Mouse (Mus musculus): Measurements from ENCODE around the gene Dlgap1. TPM values are rescaled to one million over a fixed set of nuclear protein-coding genes. Genes with fewer than 3 reads are reported as not detected.
"Not testable (repeated sequence)": the region's sequence is repeated elsewhere in the genome, so short reads cannot be mapped to it uniquely, and the experiment has no call there.

Dlgap1 gene
- total RNA-seq, 2 experiments from 2014 or later: 0.33 to 0.78 TPM

DNA sequence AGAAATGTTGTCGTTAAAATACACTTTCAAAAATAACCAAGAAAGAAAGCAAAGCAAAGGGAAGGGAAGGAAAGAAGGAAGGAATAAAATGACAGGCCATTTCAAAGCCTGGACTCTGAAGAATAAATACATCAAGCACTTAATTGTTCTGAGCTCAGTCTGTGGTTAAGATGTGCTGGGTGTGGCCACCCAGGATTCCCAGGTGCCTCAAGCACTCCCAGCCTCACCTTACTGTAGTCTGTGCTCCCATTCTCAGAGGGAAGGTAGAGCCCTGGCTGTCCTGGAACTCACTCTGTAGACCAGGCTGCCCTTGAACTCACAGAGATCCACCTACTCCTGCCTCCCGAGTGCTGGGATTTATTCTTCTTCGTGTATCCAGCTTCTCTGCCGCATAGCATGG lies 821.9 kb downstream of the Dlgap1 start:
- no peak for DNase-seq
- intact Hi-C loops (cut with DNase I): no loop called here

DNA sequence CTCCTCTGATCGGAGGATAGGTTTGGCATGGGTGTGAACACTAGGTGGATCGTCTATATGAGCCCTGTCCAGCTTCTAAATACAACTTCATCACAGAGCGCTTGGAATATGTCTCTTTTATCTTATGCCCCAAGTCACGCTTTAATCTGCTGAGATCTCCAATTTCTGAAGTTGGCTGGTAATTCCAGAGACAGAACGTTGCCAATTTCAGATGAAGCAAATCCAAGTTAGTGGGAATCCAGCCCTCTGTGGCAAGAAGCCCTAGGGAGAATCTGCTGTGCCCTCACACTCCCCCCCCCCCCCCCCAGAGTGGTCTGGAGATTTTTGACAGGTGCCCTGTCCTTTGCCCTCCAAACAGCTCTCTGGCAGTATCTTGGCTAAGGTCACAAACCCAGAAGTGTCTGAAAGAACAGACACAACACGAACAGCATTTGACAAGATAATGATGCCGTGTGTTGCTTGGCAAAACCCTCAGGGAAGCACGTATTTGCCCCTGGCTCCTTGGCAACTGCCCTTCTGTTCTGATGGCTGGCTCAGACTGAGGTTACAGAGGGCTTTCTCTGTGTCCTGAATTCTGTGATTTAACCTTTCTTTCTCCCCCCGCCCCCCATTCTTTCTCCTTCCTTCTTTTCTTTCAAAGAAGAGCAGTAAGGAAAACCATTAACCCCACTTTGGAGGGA lies 822.9 kb downstream of the Dlgap1 start:
- intact Hi-C loops (cut with DNase I): no loop called here
- no peak for DNase-seq

DNA sequence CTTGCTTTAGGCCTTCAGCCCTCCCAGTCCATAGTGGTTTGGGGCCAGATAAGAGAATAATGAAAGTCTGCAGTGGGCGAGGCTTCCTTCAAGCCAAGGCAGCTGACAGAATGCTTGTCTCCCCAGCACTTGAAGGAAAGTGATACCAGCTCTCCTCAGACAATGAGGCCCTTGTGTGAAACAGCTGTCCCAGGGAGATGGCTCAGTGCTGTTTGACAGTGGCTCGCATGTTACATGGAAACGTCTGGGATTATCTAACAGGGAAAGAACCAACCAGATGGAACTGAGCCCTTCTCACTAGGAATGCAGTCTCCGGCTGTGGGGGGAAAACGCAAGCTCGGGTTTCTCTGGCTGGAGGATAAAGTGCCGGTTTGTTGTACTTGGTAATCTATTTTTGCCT lies 825.4 kb downstream of the Dlgap1 start:
- intact Hi-C loops (cut with DNase I): no loop called here
- DNase-seq: peak; percentile 4 to 18

DNA sequence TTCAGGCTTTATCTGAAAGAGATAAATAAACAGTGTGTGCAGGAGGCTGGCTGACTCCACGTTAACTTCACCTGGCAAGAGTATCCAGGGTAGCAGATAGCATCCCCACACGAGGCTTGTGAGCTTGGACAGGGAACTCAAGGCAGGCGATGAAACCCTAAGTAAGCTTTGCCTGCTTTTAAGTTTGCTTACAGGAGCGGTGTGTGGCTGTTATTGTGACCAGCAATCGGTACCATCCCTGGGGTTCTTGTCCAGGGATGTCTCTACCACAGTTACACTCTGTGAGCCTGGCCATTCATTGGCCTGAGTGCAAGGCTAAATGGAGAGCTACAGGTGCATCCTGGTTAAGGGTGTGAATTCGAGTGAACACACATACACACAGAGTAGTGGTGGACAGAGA lies 825.8 kb downstream of the Dlgap1 start:
- no peak for DNase-seq
- intact Hi-C loops (cut with DNase I): no loop called here

DNA sequence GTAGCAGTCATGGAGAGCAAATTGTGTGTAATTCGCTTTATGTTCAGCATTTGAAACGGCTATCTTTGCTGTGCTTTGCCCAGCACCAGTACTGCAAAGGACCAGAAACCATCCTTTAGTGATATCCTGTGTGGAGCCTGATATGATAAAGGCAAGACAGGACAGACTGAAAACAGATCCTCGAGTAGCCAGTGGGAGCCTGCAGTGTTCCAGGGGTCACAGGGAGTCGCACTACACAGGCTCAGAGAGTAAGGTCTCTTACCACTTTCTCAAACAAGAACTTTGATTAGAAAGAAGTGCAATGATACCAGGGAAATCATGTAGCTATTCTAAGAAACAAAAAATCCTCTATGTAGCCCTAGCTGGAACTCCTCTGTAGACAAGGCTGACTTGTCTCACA lies 826.3 kb downstream of the Dlgap1 start:
- no peak for DNase-seq
- intact Hi-C loops (cut with DNase I): no loop called here

DNA sequence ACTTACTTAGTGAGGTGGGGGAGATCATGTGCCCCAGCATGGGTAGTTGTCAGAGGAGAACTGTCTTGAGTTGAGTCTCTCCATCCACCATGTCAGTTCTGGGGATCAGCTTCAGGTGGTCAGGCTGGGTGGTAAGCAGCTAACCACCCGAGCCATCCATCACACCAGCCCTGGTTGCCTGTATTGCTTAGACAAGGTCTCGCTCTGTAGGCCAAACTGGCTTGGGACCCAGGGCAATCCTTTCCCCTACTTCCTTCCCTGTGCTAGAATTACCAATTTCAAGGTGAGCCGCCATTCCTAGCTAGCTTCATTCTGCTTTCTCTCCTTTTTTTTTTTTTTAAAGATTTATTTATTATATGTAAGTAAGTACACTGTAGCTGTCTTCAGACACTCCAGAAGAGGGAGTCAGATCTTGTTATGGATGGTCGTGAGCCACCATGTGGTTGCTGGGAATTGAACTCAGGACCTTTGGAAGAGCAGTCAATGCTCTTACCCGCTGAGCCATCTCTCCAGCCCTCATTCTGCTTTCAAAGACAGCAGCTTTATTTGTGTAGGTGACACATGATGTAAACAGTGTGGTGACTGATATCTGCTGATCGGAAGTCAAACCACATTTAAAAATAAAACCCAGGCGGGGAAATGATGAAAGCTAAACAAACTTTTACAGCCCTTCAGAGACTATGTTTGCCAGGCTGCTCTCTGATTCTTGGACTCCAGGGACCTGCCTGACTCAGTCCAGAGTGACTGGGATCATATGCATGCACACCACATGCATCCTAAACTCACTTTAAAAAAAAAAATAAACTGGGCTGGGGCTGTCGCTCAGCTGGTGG lies 828.3 kb downstream of the Dlgap1 start:
- no peak for DNase-seq
- intact Hi-C loops (cut with DNase I): no loop called here

DNA sequence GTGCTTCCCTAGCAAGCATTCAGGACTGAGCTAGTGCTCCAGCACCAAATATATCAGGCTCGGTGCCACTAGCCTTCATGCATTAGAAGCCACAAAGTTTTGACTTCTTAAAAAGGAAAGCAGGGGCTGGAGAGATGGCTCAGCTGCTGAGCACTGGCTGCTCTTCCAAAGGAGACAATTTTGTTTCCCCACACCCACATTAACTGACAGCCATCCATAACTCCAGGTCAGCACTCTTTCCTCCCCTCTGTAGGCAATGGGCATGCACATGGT lies 828.8 kb downstream of the Dlgap1 start:
- intact Hi-C loops (cut with DNase I): no loop called here

DNA sequence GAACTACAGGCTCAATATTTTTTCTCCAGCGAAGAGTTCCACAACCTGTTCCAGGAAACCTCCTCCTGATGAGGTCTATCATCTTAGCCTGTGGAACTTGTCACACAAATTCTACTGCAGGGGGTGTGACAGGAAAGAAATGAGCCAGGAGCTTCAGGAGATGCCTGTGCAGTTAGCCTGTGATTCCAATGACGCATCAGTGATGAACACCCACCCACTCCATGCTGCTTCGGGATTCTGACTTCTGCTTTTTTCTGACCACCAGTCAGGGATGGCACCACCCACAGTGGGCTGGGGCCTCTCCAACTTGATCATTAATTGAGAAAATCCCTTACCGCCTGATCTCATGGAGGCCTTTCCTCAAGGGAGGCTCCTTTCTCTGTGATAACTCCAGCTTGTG lies 830.4 kb downstream of the Dlgap1 start:
- no peak for DNase-seq
- intact Hi-C loops (cut with DNase I): no loop called here

More for the DNA sequence above, 828.8 kb downstream of the Dlgap1 start:
- no peak for DNase-seq

DNA sequence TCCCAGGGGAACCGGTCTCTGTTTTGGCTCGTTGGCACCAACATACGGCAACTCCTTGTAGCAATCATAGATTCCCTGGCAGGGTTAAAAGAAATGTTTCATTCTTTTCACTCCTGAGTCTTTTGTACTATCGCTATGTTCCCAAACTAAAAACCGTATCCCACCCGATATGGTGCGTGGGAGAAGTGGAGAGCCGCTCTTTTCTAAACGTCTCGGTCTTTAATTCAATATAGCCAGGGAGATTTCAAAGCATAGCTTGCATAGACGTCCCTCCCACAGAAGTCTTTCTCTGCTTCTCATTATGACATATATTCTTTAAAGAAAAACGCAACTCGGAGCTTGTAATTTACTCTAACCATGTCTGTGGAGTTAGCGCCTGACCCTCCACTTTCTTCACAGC lies 833.1 kb downstream of the Dlgap1 start:
- DNase-seq: no peak
- intact Hi-C loops (cut with DNase I): no loop called here

DNA sequence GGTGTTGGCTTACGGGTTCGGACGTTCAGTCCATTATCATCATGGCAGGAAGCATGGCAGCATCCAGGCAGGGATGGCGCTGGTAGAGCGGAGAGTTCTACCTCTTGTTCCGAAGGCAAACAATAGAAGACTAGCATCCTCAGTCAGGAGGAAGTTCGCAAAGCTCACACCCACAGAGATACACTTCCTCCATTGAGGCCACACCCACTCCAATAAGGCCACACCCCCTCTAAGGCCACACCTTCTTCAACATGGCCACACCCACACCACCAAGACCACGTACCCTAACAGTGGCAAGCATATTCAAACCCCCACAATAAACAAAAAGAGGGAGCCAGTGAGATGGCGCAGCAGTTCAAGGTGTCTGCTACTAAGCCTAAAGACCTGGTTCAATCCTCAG lies 837.0 kb downstream of the Dlgap1 start:
- no peak for DNase-seq
- intact Hi-C loops (cut with DNase I): no loop called here

DNA sequence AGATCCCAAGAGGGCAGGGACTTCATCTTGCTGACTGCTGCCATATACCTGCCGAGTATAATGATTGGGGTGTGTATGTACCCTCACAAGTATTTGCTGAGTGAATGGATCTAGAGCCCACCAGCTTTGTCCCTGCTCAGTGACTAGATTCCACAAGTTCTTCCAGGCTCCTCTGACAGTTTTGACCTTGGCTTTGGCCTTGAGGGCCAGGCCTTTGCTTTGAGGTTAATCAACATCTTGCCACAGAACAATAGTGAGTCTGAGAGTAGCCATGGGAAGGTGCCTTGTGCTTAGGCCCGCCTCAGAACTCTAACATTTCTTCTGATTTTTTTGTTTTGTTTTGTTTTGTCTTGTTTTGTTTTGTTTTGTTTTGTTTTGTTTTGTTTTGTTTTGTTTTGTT lies 837.7 kb downstream of the Dlgap1 start:
- intact Hi-C loops (cut with DNase I): no loop called here

DNA sequence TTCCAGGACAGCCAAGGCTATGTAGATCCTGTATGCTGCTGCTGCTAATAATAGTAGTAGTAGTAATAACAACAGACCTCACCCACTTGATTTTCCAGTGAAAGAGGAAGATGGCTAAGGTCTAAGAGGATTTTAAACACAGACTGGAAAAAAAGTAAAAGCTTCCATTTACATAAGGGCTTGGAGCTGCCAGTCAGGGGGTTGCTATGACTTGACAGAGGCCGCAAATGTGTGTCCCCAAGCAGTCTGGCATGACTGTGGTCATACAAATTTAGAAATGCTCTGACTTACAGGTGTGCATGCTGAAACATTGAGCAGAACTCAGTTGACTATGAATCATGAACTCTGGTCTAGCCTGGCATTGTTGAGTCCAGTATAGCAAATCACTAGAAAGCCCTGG lies 839.0 kb downstream of the Dlgap1 start:
- no peak for DNase-seq
- intact Hi-C loops (cut with DNase I): no loop called here

More for the DNA sequence above, 837.7 kb downstream of the Dlgap1 start:
- no peak for DNase-seq

DNA sequence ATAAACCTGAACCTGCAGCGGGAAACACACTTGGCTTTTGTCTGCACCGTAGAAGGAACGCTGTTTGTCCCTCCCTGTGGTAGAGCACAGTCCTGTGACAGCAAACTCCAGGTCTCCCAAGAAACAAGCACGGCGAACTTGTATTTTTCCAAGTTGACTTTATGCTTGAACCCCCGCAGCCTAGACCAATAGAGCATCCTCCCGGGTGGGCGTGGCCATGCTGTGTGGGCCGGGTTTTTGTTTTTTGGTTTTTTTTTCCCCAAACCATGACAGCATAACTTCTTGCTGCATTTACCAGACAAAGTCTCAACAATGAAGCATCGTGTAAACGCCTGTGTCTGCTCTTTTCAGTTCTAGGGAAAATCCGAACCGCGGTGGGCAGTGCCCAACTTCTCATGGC lies 840.0 kb downstream of the Dlgap1 start:
- intact Hi-C loops (cut with DNase I): no loop called here
- DNase-seq: no peak

DNA sequence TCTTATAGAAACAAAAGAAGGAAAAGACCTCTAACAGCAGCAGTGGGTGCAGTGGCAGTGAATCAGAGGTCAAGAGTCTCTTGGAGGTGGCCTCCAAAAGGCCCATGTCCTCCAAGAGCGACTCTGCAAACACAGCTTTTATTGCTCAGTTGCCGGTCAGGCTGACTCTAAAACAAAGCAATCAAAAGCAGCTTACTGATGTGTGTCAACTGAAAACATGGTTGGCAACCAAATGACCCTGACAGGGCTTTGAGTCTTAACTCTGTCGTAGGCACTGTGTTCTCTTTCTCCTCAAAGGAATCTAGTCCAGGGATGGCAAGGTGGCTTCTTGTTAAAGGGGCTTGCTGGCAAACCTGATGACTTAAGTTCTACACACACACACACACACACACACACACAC lies 840.9 kb downstream of the Dlgap1 start:
- DNase-seq: no peak
- intact Hi-C loops (cut with DNase I): no loop called here

DNA sequence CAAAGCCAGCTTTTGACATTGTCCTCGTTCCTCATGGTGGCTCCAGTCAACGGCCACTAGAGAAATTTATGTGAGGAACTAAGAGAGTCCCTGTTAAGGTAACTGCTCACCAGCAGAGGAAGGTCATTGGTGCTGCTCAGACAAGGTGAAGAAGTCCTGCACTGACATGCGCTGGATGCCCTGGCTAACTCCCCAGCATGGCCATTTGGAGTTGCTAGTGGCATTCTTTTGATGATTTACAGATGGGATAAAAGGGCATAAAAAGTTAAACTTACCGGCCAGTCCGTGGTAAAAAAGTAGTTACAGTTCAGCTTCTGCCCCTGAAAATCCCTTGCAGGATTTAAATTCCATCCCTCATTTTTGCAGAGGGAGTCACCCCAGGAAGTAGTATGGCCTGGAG lies 841.9 kb downstream of the Dlgap1 start:
- DNase-seq: no peak
- intact Hi-C loops (cut with DNase I): no loop called here

DNA sequence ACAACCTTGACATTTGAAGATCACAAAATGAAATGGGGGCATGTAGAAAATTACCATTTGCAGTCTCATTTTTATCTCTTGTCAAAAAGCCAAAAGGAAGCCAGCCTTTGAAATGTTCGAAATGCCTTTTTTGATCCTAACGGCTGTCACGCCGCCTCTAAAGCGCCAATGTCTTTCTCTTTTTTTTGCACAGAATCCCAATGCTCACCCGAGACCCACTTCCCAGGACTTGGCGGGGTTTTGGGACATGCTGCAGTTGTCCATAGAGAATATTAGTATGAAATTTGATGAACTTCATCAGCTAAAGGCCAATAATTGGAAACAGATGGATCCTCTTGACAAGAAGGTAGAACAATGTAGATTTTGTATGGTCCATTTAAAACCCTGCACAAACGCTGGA lies 846.1 kb downstream of the Dlgap1 start:
- no peak for DNase-seq
- intact Hi-C loops (cut with DNase I): no loop called here

DNA sequence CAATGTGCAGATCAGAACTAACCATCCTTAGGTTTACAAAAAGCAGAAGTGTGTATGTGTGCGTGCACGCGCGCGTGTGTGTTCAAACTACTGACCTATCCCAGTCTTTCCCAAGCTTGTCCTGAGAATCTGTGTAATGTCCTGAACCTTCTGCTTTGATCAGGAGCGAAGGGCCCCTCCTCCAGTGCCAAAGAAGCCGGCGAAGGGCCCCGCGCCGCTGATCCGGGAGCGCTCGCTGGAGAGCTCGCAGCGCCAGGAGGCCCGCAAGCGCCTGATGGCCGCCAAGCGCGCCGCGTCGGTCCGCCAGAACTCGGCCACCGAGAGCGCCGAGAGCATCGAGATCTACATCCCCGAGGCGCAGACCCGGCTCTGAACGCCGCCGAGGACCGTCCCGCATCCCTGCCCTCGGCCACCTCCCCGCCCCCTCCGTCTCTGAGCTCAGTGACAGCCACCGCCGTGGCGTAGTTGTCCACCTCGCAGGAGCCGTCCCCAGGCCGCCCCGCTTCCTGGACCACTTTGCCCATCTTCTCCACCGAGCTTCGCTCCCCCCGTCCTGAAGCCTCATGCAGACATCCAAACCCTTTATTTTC lies 849.1 kb downstream of the Dlgap1 start:
- peak in 1 of 2 experiments; percentile 5 for DNase-seq
- intact Hi-C loops (cut with DNase I): no loop called here

DNA sequence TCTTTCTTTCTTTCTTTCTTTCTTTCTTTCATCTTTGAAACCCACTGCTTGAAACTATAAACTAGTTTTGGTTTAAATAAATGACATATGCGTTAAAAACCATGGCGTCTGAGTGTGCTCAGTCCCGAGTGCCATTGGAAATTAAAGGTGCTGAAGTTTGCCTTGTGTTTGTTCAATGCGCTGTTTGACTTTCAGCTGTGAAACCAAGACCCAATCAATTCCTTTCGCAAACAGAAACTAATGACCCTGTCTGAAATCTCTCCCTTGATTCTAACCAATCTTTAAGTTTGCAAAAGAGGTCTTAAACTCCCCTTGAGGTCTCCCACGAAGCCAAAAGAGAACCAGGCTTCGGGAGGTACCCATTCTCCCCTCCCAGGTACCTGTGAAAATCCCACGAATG lies 854.2 kb downstream of the Dlgap1 start:
- intact Hi-C loops (cut with DNase I): no loop called here
- no peak for DNase-seq

DNA sequence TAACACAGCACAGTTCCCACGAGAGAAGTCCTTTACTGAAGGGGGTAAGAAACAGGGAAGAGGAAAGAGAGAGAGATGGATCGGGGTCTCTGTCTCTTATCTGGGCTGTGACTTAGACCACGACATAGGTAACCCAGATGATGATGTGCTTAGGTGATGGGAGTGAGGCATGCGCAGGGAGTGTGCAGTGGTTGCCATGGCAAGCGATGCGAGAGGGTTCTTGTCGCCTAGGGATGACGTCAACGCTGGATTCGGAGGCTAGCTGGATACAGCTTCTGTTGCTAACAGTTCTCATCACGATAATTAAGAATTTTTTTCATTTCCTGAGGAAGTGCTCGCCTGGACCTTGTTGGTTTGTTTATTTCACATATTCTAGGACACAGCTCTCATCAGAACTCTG lies 857.4 kb downstream of the Dlgap1 start:
- intact Hi-C loops (cut with DNase I): no loop called here
- no peak for DNase-seq

DNA sequence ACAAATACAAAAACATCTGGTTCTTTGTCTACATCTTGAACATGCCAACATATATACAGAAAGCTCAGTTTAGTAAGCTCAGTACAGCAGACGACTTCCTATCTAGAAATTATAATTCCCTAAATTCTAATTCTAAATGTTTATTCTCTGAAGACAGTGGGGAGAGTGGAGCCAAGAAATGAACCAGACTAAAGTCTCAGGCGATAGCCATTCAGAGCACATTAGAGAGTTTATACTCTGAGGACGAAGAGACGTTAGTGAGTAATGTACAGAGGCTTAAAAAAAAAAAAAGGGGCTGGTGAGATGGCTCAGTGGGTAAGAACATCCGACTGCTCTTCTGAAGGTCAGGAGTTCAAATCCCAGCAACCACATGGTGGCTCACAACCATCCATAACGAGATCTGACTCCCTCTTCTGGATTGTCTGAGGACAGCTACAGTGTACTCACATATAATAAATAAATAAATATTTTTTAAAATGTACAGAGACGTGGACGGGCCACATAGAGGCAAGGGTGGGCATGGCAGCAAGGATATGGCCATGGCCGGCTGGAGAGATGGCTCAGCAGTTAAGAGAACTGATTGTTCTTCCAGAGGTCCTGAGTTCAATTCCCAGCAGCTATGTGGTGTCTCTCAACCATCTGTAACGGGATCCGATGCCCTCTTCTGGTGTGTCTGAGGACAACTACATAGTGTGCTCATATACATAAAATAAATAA lies 858.7 kb downstream of the Dlgap1 start:
- intact Hi-C loops (cut with DNase I); DNase-seq: not testable (repeated sequence)

DNA sequence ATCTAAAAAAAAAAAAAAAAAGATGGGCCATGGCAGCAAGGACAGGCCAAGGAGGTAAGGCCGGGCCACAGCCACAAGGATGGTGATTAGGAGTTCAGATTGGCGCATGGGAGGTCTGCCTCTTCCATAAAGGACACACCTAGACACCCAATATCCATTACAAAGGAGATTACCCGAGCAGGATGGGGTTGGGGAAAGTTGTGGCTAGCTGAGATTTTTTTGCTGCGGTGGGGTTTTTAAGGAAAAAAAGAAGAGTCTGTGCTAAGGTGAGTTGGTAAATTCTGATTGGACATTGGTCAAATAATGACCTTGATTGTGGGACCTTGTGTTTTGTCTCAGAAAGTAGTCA lies 859.3 kb downstream of the Dlgap1 start:
- intact Hi-C loops (cut with DNase I): no loop called here
- no peak for DNase-seq

DNA sequence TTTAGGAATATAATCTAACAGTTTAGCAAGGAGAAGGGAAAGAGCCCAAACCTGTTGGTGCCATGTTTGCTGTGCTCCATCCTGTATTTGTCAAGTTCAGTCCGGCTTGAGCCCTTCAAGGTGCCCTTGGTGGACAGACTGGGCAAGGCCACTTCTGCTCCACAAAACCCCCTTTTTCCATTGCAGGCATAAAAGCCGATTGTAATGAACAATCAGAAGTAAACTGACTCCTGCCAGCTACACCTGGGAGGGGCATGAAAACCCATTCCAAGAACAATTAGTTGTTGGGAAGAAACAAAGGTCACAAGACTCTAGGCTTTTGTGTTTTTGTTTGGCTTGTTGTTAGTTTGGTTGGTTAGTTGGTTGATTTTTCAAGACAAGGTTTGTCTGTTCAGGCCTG lies 859.7 kb downstream of the Dlgap1 start:
- intact Hi-C loops (cut with DNase I): no loop called here
- DNase-seq: no peak

Measured in heart, postnatal 36 days (tissue).